ENCODE assay signal across 9 mouse cellular contexts in genomic region chr5:44048568-44049363, GRCm38 (mm10). TPM values are rescaled to one million over a fixed set of nuclear protein-coding genes. Genes with fewer than 3 reads are reported as not detected.
DNase-seq lines count a peak whose midpoint lies in the region; ATAC-seq and TF ChIP-seq lines count a peak whose summit lies in the region.
"Had no signal": no experiment of that assay in that cellular context is flagged by ENCODE, and none has a peak within 500 bp of the region (broad histone marks: within the 10 kb centered on the region; RNA-seq: fewer than 3 reads in every experiment).

No protein-coding gene starts in this region.

- H3K9me3 ChIP-seq in neural tube, embryonic 12.5 days, result no peaks in the 10 kb centered on the region
- no peaks in the 10 kb centered on the region for H3K9me3 ChIP-seq in lung, embryonic 15.5 days

- 58% methylated on average over 5 of the region's 5 CpGs for WGBS in neural tube, embryonic 12.5 days
- WGBS in lung, embryonic 15.5 days, result 41% methylated on average over 5 of the region's 5 CpGs

- no peak overlapping the region for H3K9ac ChIP-seq in neural tube, embryonic 12.5 days
- H3K9ac ChIP-seq in lung, embryonic 15.5 days, result no peak overlapping the region

- DNase-seq in gastrocnemius, adult 2 months, result no peak
- no peak for DNase-seq in gastrocnemius, adult 8-10 months (ENCODE audit: low spot score in 2 of 2)
- no peak for DNase-seq in neural tube, embryonic 10.5 days (ENCODE audit: extremely low spot score, low spot score)
- DNase-seq in spleen, postnatal 14 days (ENCODE audit: low spot score in 2 of 2), result no peak
- DNase-seq in adrenal gland, adult 18-20 months (ENCODE audit: low spot score in 2 of 2), result no peak

- H3K27me3 ChIP-seq in neural tube, embryonic 12.5 days (replicated peaks), result no peaks in the 10 kb centered on the region
- H3K27me3 ChIP-seq in lung, embryonic 15.5 days, result no peaks in the 10 kb centered on the region

- H3K4me2 ChIP-seq in neural tube, embryonic 12.5 days (replicated peaks), result no peak overlapping the region
- H3K4me2 ChIP-seq in lung, embryonic 15.5 days, result no peak overlapping the region

- peak; percentile 44; the same call in 1 of the 2 replicates for ATAC-seq in neural tube, embryonic 12.5 days (ENCODE audit: low FRiP score, low read depth)
- peak; percentile 65; the same call in 1 of the 2 replicates for ATAC-seq in common myeloid progenitor, adult 5-6 weeks (replicated peaks; ENCODE audit: low read depth, poor library complexity, severe bottlenecking)
- ATAC-seq in lung, embryonic 15.5 days (ENCODE audit: borderline replicate concordance, extremely low read depth, low FRiP score, low TSS enrichment), result peak; percentile 21; the same call in 1 of the 2 replicates

- peaks cover 26% of the 10 kb centered on the region for H3K36me3 ChIP-seq in neural tube, embryonic 12.5 days
- H3K36me3 ChIP-seq in lung, embryonic 15.5 days, result no peaks in the 10 kb centered on the region

- intact Hi-C loops in gastrocnemius, adult 2 months (cut with DNase I), result loop anchor here (2.0 to 10.0 kb wide), 4 partner anchors 56 to 222 kb away; no protein-coding TSS in a partner anchor

- no peak overlapping the region for H3K27ac ChIP-seq in gastrocnemius, adult 2 months
- no peak overlapping the region for H3K27ac ChIP-seq in neural tube, embryonic 12.5 days
- peak overlapping the region; percentile 77 for H3K27ac ChIP-seq in lung, embryonic 15.5 days
- H3K27ac ChIP-seq: macrophage had no signal

- no peaks in the 10 kb centered on the region for H3K4me1 ChIP-seq in neural tube, embryonic 12.5 days
- peaks cover 23% of the 10 kb centered on the region for H3K4me1 ChIP-seq in lung, embryonic 15.5 days

- H3K4me3 ChIP-seq in gastrocnemius, adult 2 months, result no peak overlapping the region
- no peak overlapping the region for H3K4me3 ChIP-seq in neural tube, embryonic 12.5 days
- no peak overlapping the region for H3K4me3 ChIP-seq in lung, embryonic 15.5 days

- TF ChIP-seq CTCF in gastrocnemius, adult 2 months (IDR thresholded peaks at IDR 0.05), result peak; percentile 80

RNA-seq across cellular contexts. Expression of gene Prom1, which starts 53.1 kb away (rescaled TPM):
- 10 to 100 TPM in 1 of 2 experiments, 1 to 10 TPM in 1; 9.6 to 10.4 TPM for total RNA-seq in gastrocnemius, adult 2 months (2021)
- total RNA-seq in gastrocnemius, adult 8-10 months (2022), result 10 to 100 TPM in 1 of 4 experiments, 1 to 10 TPM in 3; 7.7 to 11.6 (median 9.6) TPM
- polyA plus RNA-seq in neural tube, embryonic 12.5 days (2016; fragmentation: Nextera tagmentation; extraction: Ambion mirVana), result 68.9 and 69.9 TPM in 2 replicates
- 1.2 and 3.4 TPM in 2 replicates for total RNA-seq in common myeloid progenitor, adult 5-6 weeks (2017)
- 42.9 and 43.0 TPM in 2 replicates for polyA plus RNA-seq in lung, embryonic 15.5 days (2015; fragmentation: Nextera tagmentation; extraction: Ambion mirVana)
- total RNA-seq in adrenal gland, adult 18-20 months (2021), result 1 to 10 TPM; 2.5 to 3.3 TPM
